Mouse (Mus musculus) hindbrain, embryonic 13.5 days (tissue): ENCODE measurements around the gene Rapgef1. TPM values are rescaled to one million over a fixed set of nuclear protein-coding genes. Genes with fewer than 3 reads are reported as not detected.

Source experiments
- ATAC-seq: fragments of 200-750 bp; cut with Nextera tagmentation; 2 replicates; pipeline ENCODE4 v1.8.0; 2017; ENCODE audit warnings: moderate TSS enrichment; ENCODE audit not compliant: low FRiP score
- H3K27ac ChIP-seq: fragments of 300-500 bp; sonication (generic); 2 replicates; pipeline ENCODE4 v1.5.1; 2015; ENCODE audit warnings: inconsistent platforms, mild to moderate bottlenecking, moderate library complexity
- H3K27me3 ChIP-seq: fragments of 300-500 bp; sonication (generic); 2 replicates; pipeline ENCODE4 v1.6.1; 2015; ENCODE audit warnings: mild to moderate bottlenecking, inconsistent platforms
- H3K36me3 ChIP-seq: fragments of 300-500 bp; sonication (generic); 2 replicates; pipeline ENCODE4 v1.6.1; 2015; ENCODE audit warnings: mild to moderate bottlenecking, inconsistent platforms
- H3K4me1 ChIP-seq: fragments of 300-500 bp; sonication (generic); replicated peaks from 2 replicates; pipeline ENCODE4 v1.6.1; 2015; ENCODE audit warnings: inconsistent platforms
- H3K4me2 ChIP-seq: fragments of 300-500 bp; sonication (generic); 2 replicates; pipeline ENCODE4 v1.6.1; 2015; ENCODE audit warnings: inconsistent platforms, mild to moderate bottlenecking, moderate library complexity
- H3K4me3 ChIP-seq: fragments of 300-500 bp; sonication (generic); 2 replicates; pipeline ENCODE4 v1.5.1; 2015; ENCODE audit warnings: mild to moderate bottlenecking, inconsistent platforms
- H3K9ac ChIP-seq: fragments of 300-500 bp; sonication (generic); 2 replicates; pipeline ENCODE4 v1.6.1; 2015; ENCODE audit warnings: mild to moderate bottlenecking, inconsistent platforms
- H3K9me3 ChIP-seq: fragments of 300-500 bp; sonication (generic); 2 replicates; pipeline ENCODE4 v1.6.1; 2016; ENCODE audit warnings: inconsistent platforms
- WGBS: fragments of 180-500 bp; shearing (Covaris S2); methylation state at CpG from one replicate; pipeline ENCODE4 v1.1.7; 2015; 5-methylcytosine and 5-hydroxymethylcytosine counted together
- polyA plus RNA-seq: library from polyadenylated mRNA; unstranded; fragments of >200 nt; fragmentation: Nextera tagmentation; extraction: Ambion mirVana; gene quantifications from 2 replicates; pipeline ENCODE4 v1.2.1, GENCODE M21; 2015

The Rapgef1 gene
- polyA plus RNA-seq, 1 experiment from 2014 or later: 14.3 TPM

GRCm38 (mm10) chr2:29723132-29723531, 103.6 kb downstream of the Rapgef1 start:
- no peak overlapping the region for H3K9ac ChIP-seq
- no peak overlapping the region for H3K27ac ChIP-seq
- no peak for ATAC-seq
- H3K27me3 ChIP-seq: no peaks in the 10 kb centered on the region
- H3K36me3 ChIP-seq: peaks cover 94% of the 10 kb centered on the region
- H3K4me3 ChIP-seq: no peak overlapping the region
- no peak overlapping the region for H3K4me2 ChIP-seq
- 98% methylated on average over 3 of the region's 3 CpGs for WGBS
- H3K4me1 ChIP-seq: no peaks in the 10 kb centered on the region
- no peaks in the 10 kb centered on the region for H3K9me3 ChIP-seq

GRCm38 (mm10) chr2:29724664-29725365, 105.3 kb downstream of the Rapgef1 start:
- Histone ChIP-seq H3K4me2 (no peak overlapping the region), H3K27ac (no peak overlapping the region), H3K4me3 (no peak overlapping the region), H3K36me3 (peaks cover 97% of the 10 kb centered on the region), H3K9ac (no peak overlapping the region), H3K4me1 (no peaks in the 10 kb centered on the region), H3K9me3 (no peaks in the 10 kb centered on the region), H3K27me3 (no peaks in the 10 kb centered on the region)
- WGBS: 81% methylated on average over 5 of the region's 5 CpGs
- ATAC-seq: no peak

GRCm38 (mm10) chr2:29729500-29729899, 110.0 kb downstream of the Rapgef1 start:
- no peak for ATAC-seq
- H3K36me3 ChIP-seq: peaks cover 95% of the 10 kb centered on the region
- H3K4me1 ChIP-seq: no peaks in the 10 kb centered on the region
- H3K4me2 ChIP-seq: no peak overlapping the region
- no peak overlapping the region for H3K9ac ChIP-seq
- H3K27ac ChIP-seq: no peak overlapping the region
- 55% methylated on average over 2 of the region's 2 CpGs for WGBS
- H3K9me3 ChIP-seq: no peaks in the 10 kb centered on the region
- no peak overlapping the region for H3K4me3 ChIP-seq
- H3K27me3 ChIP-seq: no peaks in the 10 kb centered on the region

- Histone ChIP-seq H3K4me3 (no peak overlapping the region), H3K9me3 (no peaks in the 10 kb centered on the region), H3K36me3 (peaks cover 93% of the 10 kb centered on the region), H3K4me1 (no peaks in the 10 kb centered on the region), H3K27me3 (no peaks in the 10 kb centered on the region), H3K4me2 (no peak overlapping the region), H3K9ac (no peak overlapping the region), H3K27ac (no peak overlapping the region)
- WGBS: 80% methylated on average over 3 of the region's 3 CpGs
- no peak for ATAC-seq
Measured at GRCm38 (mm10) chr2:29731545-29731944, 112.0 kb downstream of the Rapgef1 start.

GRCm38 (mm10) chr2:29732559-29732958, 113.0 kb downstream of the Rapgef1 start:
- WGBS: 92% methylated on average over 10 of the region's 10 CpGs
- no peak for ATAC-seq
- Histone ChIP-seq H3K27me3 (no peaks in the 10 kb centered on the region), H3K4me3 (no peak overlapping the region), H3K9me3 (no peaks in the 10 kb centered on the region), H3K36me3 (peaks cover 95% of the 10 kb centered on the region), H3K27ac (no peak overlapping the region), H3K4me2 (no peak overlapping the region), H3K4me1 (no peaks in the 10 kb centered on the region), H3K9ac (no peak overlapping the region)

- Histone ChIP-seq H3K36me3 (peaks cover 95% of the 10 kb centered on the region), H3K9me3 (no peaks in the 10 kb centered on the region), H3K4me2 (no peak overlapping the region), H3K27me3 (no peaks in the 10 kb centered on the region), H3K4me3 (no peak overlapping the region), H3K4me1 (no peaks in the 10 kb centered on the region), H3K9ac (no peak overlapping the region), H3K27ac (no peak overlapping the region)
- 97% methylated on average over 5 of the region's 5 CpGs for WGBS
- ATAC-seq: no peak
Measured at GRCm38 (mm10) chr2:29733348-29733747, 113.8 kb downstream of the Rapgef1 start.

- ATAC-seq: no peak
- H3K9ac ChIP-seq: no peak overlapping the region
- peaks cover 95% of the 10 kb centered on the region for H3K36me3 ChIP-seq
- H3K4me1 ChIP-seq: no peaks in the 10 kb centered on the region
- 96% methylated on average over 12 of the region's 12 CpGs for WGBS
- no peak overlapping the region for H3K4me3 ChIP-seq
- H3K4me2 ChIP-seq: no peak overlapping the region
- no peaks in the 10 kb centered on the region for H3K9me3 ChIP-seq
- H3K27me3 ChIP-seq: no peaks in the 10 kb centered on the region
- H3K27ac ChIP-seq: no peak overlapping the region
Measured at GRCm38 (mm10) chr2:29735708-29736107, 116.2 kb downstream of the Rapgef1 start.

- ATAC-seq: no peak
Measured at GRCm38 (mm10) chr2:29737209-29737925, 117.8 kb downstream of the Rapgef1 start.

GRCm38 (mm10) chr2:29738799-29739198, 119.3 kb downstream of the Rapgef1 start:
- Histone ChIP-seq H3K9me3 (no peaks in the 10 kb centered on the region), H3K4me3 (no peak overlapping the region), H3K4me2 (no peak overlapping the region), H3K36me3 (peaks cover 67% of the 10 kb centered on the region), H3K27me3 (no peaks in the 10 kb centered on the region), H3K9ac (no peak overlapping the region), H3K27ac (no peak overlapping the region), H3K4me1 (no peaks in the 10 kb centered on the region)
- ATAC-seq: no peak
- 67% methylated on average over 4 of the region's 4 CpGs for WGBS

More at GRCm38 (mm10) chr2:29737209-29737925, 117.8 kb downstream of the Rapgef1 start:
- 92% methylated on average over 12 of the region's 12 CpGs for WGBS
- Histone ChIP-seq H3K27ac (no peak overlapping the region), H3K27me3 (no peaks in the 10 kb centered on the region), H3K36me3 (peaks cover 82% of the 10 kb centered on the region), H3K9me3 (no peaks in the 10 kb centered on the region), H3K4me2 (no peak overlapping the region), H3K4me3 (no peak overlapping the region), H3K4me1 (no peaks in the 10 kb centered on the region), H3K9ac (no peak overlapping the region)

- no peak for ATAC-seq
- Histone ChIP-seq H3K27ac (no peak overlapping the region), H3K9me3 (no peaks in the 10 kb centered on the region), H3K36me3 (peaks cover 62% of the 10 kb centered on the region), H3K27me3 (no peaks in the 10 kb centered on the region), H3K9ac (no peak overlapping the region), H3K4me1 (no peaks in the 10 kb centered on the region), H3K4me2 (no peak overlapping the region), H3K4me3 (no peak overlapping the region)
- WGBS: 75% methylated on average over 5 of the region's 5 CpGs
Measured at GRCm38 (mm10) chr2:29739368-29739767, 119.8 kb downstream of the Rapgef1 start.

- Histone ChIP-seq H3K9me3 (no peaks in the 10 kb centered on the region), H3K4me1 (0 out of 2 replicates have a peak, but pooled peaks cover 3% of the 10 kb centered on the region), H3K36me3 (peaks cover 45% of the 10 kb centered on the region), H3K27ac (no peak overlapping the region), H3K4me3 (no peak overlapping the region), H3K4me2 (no peak overlapping the region), H3K27me3 (peaks cover 10% of the 10 kb centered on the region), H3K9ac (no peak overlapping the region)
- no peak for ATAC-seq
- 94% methylated on average over 6 of the region's 6 CpGs for WGBS
Measured at GRCm38 (mm10) chr2:29741207-29741606, 121.7 kb downstream of the Rapgef1 start.

GRCm38 (mm10) chr2:29744256-29744655, 124.7 kb downstream of the Rapgef1 start:
- 96% methylated on average over 6 of the region's 6 CpGs for WGBS

More at GRCm38 (mm10) chr2:29744256-29744655, 124.7 kb downstream of the Rapgef1 start:
- peaks cover 38% of the 10 kb centered on the region for H3K27me3 ChIP-seq
- no peak overlapping the region for H3K4me3 ChIP-seq
- peaks cover 9% of the 10 kb centered on the region for H3K4me1 ChIP-seq
- no peak overlapping the region for H3K27ac ChIP-seq
- H3K36me3 ChIP-seq: peaks cover 14% of the 10 kb centered on the region
- no peak for ATAC-seq
- H3K9me3 ChIP-seq: no peaks in the 10 kb centered on the region
- no peak overlapping the region for H3K9ac ChIP-seq
- no peak overlapping the region for H3K4me2 ChIP-seq
